Mouse (Mus musculus) cerebellum, adult 11 months (tissue): ENCODE measurements around the gene Lcn2.

Experiments used
- DNase-seq: peaks from one replicate; pipeline ENCODE4 v3.0.0; 2022

Gene Lcn2

DNA sequence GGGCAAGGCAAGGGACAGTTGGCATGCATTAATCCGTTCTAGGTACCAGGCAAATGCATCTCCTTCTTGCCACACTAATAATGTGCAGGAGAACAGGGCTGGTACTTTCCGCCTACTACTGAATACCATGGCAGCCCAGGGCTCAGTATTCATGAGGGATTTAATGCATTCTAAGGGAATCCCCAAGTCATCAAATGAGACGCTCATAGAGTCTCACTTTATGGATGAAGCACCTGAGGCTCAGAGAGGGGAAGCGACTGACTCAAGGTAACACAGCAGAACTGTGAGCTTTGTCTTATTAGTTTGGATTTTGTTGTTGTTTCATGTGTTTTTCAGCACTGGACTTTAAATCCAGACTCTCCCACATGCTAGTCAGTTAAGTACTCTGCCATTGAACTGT lies 46.0 kb downstream of the Lcn2 start:
- DNase-seq: no peak

DNA sequence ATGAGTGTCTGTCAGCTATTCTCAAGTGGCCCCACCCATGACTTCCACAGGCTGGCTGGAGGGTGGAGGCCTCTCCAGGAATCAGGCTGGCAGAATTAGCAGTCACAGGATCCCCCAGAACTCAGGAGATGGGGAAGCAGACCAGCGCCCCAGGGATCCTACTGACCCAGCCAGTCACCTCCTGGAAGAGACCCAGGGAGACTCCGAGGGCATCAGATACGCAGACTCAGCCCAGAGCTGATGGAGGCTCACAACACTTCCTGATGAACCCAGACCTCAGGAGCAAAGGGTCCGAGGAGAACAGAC lies 46.5 kb downstream of the Lcn2 start:
- DNase-seq: peak; percentile 57

DNA sequence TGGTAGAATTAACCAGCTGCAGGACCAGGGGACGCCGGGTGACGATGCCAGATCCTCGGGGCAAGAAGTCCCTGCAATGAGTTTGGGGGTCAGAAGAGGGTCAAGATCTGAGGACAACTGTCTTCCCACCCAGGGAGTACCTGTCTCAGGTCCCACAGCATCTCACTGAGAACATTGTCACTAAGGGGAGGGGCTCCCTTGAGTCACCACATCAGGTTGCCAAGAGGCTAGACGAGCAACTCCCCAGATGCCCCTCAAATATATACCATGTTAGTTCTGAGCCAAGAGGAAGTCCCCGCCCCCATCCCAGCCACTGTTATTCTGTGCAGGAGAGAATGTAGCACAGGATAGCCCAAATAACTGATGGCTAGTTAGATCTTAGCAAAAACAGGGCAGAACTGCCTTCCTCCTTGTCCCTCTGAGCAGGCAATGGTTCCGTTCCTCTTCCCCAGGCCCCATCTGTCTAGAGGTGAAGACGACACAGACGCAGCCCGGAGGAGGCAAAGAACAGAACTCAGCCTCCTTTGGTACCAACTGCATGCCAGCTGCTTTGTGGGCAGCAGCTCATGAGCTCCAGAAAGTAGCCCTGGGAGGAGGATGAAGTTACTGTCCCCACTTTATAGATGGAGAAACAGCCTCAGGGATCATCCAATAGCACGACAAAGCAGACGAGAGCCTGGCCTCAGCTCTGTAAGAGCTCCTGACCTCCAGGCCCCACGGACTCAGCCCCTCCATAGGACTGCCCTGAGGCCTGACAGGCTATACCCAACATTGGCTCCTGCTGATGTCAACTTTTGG lies 47.0 kb downstream of the Lcn2 start:
- no peak for DNase-seq

DNA sequence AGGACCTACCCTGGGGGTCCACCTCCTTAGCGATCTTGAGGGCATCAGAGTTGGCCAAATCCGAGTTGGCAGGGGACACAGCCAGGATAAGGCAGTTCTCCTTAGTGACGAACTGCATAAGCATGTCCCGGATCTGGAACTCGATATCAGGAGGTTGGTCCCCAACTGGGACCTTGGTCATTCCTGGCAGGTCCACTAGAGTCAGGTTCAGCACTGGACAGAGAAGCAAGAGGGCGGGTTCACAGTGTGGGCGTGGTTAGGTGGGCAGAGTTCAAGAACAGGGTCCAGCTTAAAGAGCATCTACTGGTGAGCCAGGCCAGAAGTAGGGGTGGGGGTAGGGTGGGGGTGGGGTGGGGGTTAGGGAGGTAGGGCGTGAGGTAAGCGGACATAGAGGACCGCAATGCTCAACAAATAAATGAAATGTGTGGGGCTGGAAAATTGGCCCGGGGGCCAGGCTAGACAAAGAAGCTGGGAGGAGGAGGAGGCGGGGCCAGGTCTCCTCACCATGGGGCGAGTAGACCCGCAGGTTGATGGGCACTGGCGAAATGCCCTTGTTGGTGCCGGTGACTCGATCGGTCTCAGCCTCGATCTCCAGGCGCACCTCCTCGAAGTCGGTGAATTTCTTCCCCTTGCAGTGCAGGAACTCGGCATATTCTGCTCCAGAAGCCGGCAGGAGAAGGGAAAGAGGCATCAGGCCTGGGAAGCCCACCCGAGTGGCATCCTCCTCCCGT lies 48.0 kb downstream of the Lcn2 start:
- no peak for DNase-seq

DNA sequence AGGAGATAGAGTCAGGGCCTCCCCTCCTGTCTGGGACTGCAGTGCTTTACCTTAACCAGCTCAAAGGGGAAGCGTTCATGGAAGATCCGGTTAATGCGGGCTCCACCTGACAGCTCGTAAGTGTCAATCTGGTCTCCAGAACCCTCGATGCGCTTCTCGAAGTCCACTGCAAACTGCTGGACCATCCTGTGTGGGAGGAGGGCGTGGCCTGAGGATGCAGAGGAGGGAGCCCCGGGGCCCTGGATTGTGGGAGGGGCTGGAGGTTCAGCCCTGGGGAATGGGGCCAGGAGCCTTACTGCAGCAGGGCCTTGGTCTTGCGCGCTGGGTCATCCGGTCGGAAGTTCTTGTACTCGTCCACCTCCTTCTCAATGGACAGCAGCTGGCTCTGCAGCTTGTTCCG lies 52.2 kb downstream of the Lcn2 start:
- no peak for DNase-seq
